Mouse (Mus musculus) frontal cortex, postnatal 25 days (tissue): ENCODE data around the gene Gpkow.
"Not testable (repeated sequence)": the region's sequence is repeated elsewhere in the genome, so short reads cannot be mapped to it uniquely, and the experiment has no call there.

Experiments
- DNase-seq, 2 experiments: peaks; one replicate each; pipeline ENCODE4 v3.0.0; 2022; ENCODE audit warnings: low spot score in 2 of 2

The Gpkow gene

GRCm38 (mm10) chrX:7688321-7688720 lies 8.6 kb upstream of the Gpkow start:
- DNase-seq: no peak

GRCm38 (mm10) chrX:7690486-7690885 lies 6.4 kb upstream of the Gpkow start:
- no peak for DNase-seq

- no peak for DNase-seq
Measured at GRCm38 (mm10) chrX:7692862-7693261, 4.1 kb upstream of the Gpkow start.

GRCm38 (mm10) chrX:7696520-7696919 lies 411 bp upstream of the Gpkow start:
- DNase-seq: no peak

GRCm38 (mm10) chrX:7713764-7714134 lies 16.8 kb downstream of the Gpkow start:
- not testable (repeated sequence) for DNase-seq

GRCm38 (mm10) chrX:7714135-7714899 lies 17.4 kb downstream of the Gpkow start, which contains the start of gene Wdr45:
Wdr45 (plus strand) TSS chrX:7714333.
- peak; percentile 76 to 81 for DNase-seq

GRCm38 (mm10) chrX:7716058-7716457 lies 19.1 kb downstream of the Gpkow start:
- DNase-seq: not testable (repeated sequence)

- peak; percentile 33 for DNase-seq
Measured at GRCm38 (mm10) chrX:7721514-7722281, 24.8 kb downstream of the Gpkow start, which contains the start of gene Gm45208. Gm45208 (plus strand) TSS chrX:7722245.

- DNase-seq: no peak
Measured at GRCm38 (mm10) chrX:7722282-7722611, 25.3 kb downstream of the Gpkow start.

- no peak for DNase-seq
Measured at GRCm38 (mm10) chrX:7722691-7723090, 25.8 kb downstream of the Gpkow start.

GRCm38 (mm10) chrX:7724135-7724534 lies 27.2 kb downstream of the Gpkow start:
- DNase-seq: no peak

- DNase-seq: no peak
Measured at GRCm38 (mm10) chrX:7725841-7726240, 28.9 kb downstream of the Gpkow start.

GRCm38 (mm10) chrX:7727176-7727575 lies 30.2 kb downstream of the Gpkow start:
- no peak for DNase-seq

GRCm38 (mm10) chrX:7728215-7728921 lies 31.4 kb downstream of the Gpkow start, which contains the start of gene Praf2:
Praf2 (plus strand) TSS chrX:7728439.
- DNase-seq: peak; percentile 63 to 70

- no peak for DNase-seq
Measured at GRCm38 (mm10) chrX:7728922-7729265, 32.0 kb downstream of the Gpkow start.

GRCm38 (mm10) chrX:7733571-7734156 lies 36.7 kb downstream of the Gpkow start:
- peak in 1 of 2 experiments; percentile 48 for DNase-seq

GRCm38 (mm10) chrX:7739336-7740081 lies 42.6 kb downstream of the Gpkow start:
- no peak for DNase-seq

- no peak for DNase-seq
Measured at GRCm38 (mm10) chrX:7740082-7740819, 43.3 kb downstream of the Gpkow start.

GRCm38 (mm10) chrX:7741103-7741502 lies 44.2 kb downstream of the Gpkow start:
- no peak for DNase-seq

- DNase-seq: no peak
Measured at GRCm38 (mm10) chrX:7743470-7743869, 46.5 kb downstream of the Gpkow start.

- DNase-seq: no peak
Measured at GRCm38 (mm10) chrX:7744940-7745339, 48.0 kb downstream of the Gpkow start.
